Mouse (Mus musculus): ENCODE data around the gene Macrod2.
A peak's percentile ranks its signal among the peaks of the same experiment; 100 is the strongest.
"Not testable (repeated sequence)": the region's sequence is repeated elsewhere in the genome, so short reads cannot be mapped to it uniquely, and the experiment has no call there.

Gene Macrod2

DNA sequence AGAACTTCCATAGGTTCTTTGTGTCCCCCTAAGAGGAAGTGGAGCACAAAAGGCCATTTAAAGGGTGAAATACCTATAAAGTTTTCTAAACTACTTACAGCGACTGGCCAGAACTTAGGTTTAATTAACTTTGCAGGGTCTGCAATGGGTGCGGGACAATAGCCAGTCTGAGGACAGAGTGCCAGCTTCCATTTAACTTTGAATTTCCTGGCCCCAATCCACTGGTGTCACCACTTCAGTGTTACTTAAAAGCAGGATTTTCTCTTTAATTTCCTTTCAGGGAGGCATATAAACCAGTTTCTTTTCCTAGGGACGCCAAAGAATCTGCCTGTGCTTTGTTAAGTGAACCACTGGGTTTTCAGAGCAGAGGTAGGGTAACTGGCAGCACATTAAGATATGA, 303.5 kb downstream of the Macrod2 start:
- DNase-seq (ENCODE audit: low read depth, low spot score): no peak

DNA sequence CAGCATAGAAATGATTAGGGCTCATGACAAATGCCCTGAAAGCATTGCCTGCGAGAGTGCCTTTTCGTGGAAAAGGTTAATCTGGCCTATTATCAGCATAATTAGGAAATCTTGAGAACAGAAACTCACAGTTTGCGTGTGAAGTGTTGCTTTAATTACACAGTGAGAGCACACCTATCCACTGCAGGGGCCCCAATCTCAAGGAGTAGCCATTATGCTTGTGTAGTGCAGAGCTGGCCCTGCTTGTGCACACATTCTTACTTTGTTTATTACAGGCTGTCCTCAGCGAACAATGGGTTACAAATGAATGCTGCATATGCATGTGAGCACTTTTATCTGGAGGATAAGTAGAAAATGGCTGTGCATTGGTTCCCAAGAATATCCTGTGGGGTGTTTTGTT, 308.3 kb downstream of the Macrod2 start:
- DNase-seq (ENCODE audit: low read depth, low spot score): no peak

DNA sequence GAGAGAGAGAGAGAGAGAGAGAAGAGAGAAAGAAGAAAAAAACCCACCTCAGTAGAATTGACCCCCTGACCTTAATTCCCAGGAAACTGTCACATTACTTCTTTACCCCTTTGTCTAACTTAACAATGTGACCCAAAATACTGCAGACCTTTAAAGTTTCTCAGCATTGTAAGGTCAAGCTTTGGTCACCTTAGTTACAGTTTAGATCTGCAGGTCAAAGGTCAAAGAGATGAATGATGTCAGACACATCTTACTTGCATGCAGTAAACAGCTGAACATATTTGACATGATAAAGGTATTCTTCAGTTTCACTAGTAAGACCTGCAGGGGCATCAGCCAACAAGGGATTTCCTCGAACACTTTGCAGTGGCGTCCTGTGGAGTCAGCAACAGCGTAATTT, 309.0 kb downstream of the Macrod2 start:
- no peak for DNase-seq (ENCODE audit: low read depth, low spot score)

- DNase-seq (ENCODE audit: low read depth, low spot score): no peak
Observed at GRCm38 (mm10) chr2:140705278-140705677, 310.2 kb downstream of the Macrod2 start.

GRCm38 (mm10) chr2:140707550-140707949, 312.4 kb downstream of the Macrod2 start:
- no peak for DNase-seq (ENCODE audit: low read depth, low spot score)

DNA sequence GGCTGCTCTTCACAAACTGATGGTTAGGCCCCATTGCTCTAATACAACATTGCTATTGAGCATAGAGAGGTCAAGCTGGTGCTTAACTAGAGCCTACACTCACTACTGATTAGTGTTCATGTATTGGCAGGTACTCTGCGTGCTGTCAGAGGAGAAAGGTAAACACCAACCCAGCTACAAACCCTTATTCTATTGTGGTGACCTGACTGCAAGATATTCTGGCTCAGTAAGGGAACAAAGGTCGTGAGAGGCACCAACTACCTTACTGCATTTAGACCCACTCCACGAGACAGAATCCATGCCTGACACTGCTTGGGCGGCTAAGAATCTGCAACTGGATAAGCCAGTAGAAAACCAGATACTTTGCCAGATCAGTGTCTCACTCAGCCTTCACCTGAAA, 320.7 kb downstream of the Macrod2 start:
- no peak for DNase-seq (ENCODE audit: low read depth, low spot score)

GRCm38 (mm10) chr2:140717407-140717806, 322.3 kb downstream of the Macrod2 start:
- no peak for DNase-seq (ENCODE audit: low read depth, low spot score)

- no peak for DNase-seq (ENCODE audit: low read depth, low spot score)
Observed at GRCm38 (mm10) chr2:140732616-140733183, 337.6 kb downstream of the Macrod2 start.

DNA sequence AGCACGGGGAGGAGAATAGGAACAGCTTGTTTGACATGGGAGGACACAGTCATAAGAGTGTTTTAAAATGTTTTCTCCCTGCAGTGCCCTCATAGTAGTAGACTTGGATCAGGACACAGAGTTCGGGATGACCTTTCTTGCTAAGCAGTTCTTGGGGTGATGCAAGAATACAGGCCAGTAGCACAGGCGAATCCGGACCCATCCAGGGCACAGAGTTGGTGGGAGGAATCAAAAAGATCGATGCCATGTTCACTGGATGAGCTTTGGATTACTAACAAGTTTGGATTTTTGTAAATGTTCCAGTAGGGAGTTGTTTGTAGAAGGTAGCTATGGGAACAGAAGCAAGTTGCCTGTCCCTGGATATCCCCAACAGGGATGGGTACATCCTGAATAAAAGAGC, 345.4 kb downstream of the Macrod2 start:
- no peak for DNase-seq (ENCODE audit: low read depth, low spot score)

GRCm38 (mm10) chr2:140742954-140743353, 347.8 kb downstream of the Macrod2 start:
- DNase-seq (ENCODE audit: low read depth, low spot score): not testable (repeated sequence)

DNA sequence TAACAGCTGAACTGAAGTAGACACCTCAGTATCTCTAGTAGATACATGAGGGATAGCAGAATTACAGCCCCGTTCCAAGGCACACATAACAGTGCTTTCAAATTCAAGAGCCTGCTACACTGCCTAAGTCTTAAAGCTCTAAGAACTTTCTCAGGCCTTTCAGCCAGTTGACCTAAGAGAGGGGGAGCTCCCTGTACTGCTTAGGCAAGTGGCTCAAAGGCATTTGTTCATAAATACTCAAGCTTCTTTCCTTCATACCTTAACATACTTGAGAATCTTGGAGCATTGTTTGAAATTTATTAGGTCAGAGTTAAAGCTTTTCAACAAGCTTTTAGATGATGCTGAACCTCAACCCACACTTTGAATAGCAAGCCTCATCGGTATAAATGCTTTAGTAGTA, 363.8 kb downstream of the Macrod2 start:
- DNase-seq (ENCODE audit: low read depth, low spot score): no peak

DNA sequence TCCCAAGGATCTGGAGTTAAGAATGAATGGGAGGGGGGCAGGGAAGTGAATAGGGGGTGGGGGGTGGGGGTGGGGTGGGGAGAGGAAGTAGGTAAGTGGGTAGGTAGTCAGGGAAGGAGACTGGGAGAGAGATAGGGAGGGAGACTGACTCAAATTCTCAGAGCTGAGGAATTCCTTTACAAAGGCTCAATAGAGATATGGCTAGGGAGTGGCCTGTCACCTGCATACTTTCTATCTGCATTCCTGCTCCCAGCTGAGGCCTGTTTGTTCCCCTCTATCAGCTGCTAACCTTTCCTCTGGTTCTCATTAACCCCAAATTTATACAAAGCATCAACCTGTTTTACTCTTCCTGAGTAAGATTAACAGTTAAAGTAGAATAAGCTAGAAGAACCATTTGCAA, 364.6 kb downstream of the Macrod2 start:
- no peak for DNase-seq (ENCODE audit: low read depth, low spot score)

DNA sequence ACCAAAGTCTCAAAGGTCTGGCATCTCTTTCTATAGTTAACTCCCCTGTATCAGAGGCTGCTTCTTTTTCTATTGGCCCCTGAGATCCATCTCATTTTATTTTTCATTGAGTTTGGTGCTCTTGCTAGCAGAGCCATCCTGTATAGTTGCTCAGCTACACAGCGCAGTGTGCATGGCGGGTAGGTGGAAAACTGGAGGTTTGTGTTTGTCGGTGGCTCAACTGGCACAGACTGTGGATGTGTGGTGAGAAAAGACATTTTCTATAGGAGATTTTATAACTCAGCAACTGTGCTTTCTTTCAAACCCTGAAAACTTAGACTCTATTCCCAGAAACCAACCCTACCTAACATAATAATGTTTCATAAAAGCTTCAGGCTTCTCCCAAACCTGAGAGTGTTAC, 365.0 kb downstream of the Macrod2 start:
- DNase-seq (ENCODE audit: low read depth, low spot score): no peak

- DNase-seq (ENCODE audit: low read depth, low spot score): no peak
Observed at GRCm38 (mm10) chr2:140763076-140763891, 368.2 kb downstream of the Macrod2 start.

GRCm38 (mm10) chr2:140769473-140769872, 374.4 kb downstream of the Macrod2 start:
- no peak for DNase-seq (ENCODE audit: low read depth, low spot score)

DNA sequence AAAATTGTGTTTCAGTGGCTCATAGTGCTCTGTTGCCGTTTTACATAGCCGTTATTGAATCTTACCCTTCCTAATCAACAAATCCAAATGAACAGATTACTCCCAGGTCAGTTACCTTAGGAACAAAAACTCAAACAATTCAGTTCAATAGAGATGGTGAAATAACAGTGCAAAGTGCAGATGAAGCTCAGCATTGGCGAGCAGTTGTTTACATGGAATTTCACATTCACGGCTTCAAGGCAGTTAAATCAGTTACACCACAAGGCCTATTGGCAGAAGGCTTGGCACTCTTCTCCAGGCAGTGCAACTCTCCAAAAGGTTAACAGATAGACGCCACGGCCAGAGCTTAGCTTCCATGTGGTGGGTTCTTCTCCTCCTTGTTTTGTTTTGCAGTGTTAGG, 377.7 kb downstream of the Macrod2 start:
- no peak for DNase-seq (ENCODE audit: low read depth, low spot score)

GRCm38 (mm10) chr2:140773456-140773855, 378.3 kb downstream of the Macrod2 start:
- DNase-seq (ENCODE audit: low read depth, low spot score): no peak

GRCm38 (mm10) chr2:140774808-140775370, 379.8 kb downstream of the Macrod2 start:
- peak; percentile 46 for DNase-seq (ENCODE audit: low read depth, low spot score)

- no peak for DNase-seq (ENCODE audit: low read depth, low spot score)
Observed at GRCm38 (mm10) chr2:140775448-140776101, 380.5 kb downstream of the Macrod2 start.

DNA sequence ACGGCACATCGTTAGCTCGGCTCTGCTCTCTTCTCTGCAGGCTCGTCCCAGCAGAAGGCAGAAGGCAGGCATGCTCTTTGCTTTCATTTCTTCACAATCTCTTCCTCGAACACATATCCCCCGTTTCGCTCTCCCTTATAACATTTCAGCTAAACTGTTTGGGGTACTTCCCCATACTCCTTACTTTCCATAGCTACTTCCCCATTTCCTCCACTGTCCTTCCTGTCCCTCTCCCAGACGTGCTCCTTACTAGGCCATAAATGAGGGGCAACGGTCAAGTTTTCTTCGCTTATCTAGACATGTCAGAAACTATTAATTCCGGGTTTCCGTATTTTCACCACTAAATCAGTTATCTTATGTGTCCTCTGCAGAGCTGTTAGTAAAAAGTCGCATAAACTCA, 383.1 kb downstream of the Macrod2 start:
- no peak for DNase-seq (ENCODE audit: low read depth, low spot score)

GRCm38 (mm10) chr2:140783041-140783440, 387.9 kb downstream of the Macrod2 start:
- DNase-seq (ENCODE audit: low read depth, low spot score): peak; percentile 65

DNA sequence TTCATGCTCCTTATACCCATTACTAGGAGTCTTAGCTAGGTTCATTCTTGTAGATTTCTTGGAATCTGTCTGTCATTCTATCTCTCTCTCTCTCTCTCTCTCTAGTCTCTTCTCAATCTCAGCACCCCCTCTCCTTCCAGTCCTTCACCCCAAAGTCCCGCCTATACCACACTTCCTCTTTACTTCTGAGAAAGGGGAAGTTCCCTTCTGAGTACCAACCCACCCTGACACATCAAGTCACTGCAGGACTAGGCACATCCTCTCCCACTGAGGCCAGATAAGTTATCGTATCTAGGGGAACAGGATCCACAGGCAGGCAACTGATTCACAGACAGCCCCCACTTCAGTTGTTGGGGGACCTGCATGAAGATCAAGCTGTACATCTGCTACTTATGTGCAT, 389.5 kb downstream of the Macrod2 start:
- no peak for DNase-seq (ENCODE audit: low read depth, low spot score)

DNA sequence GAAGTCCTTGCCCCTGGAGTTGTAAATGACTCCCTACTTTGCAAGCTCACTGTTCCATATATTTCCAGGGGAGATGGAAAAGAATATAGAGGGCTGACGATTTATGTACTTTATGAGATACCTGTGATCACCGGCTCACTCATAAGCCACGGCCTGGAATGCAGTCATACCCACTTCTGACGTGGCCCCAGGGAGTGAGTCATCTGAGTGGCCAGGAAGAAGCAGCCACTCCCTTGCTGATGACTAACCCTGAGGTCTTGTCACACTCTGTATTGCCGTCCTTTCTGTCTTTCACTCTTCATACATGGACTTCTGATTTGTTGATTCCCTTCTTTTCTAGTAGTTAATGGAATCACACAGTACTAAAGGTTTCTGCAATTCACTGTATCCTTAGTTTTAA, 395.3 kb downstream of the Macrod2 start:
- DNase-seq (ENCODE audit: low read depth, low spot score): no peak

Data from telencephalon, adult 2 months (tissue).